8 mouse cellular contexts compared by ENCODE assay signal in genomic region chr3:101595866-101596630, GRCm38 (mm10). TPM values are rescaled to one million over a fixed set of nuclear protein-coding genes. Genes with fewer than 3 reads are reported as not detected.
A peak's percentile ranks its signal among the peaks of the same experiment; 100 is the strongest.
DNase-seq lines count a peak whose midpoint lies in the region.

No protein-coding gene starts in this region.

- intact Hi-C loops in heart, postnatal 25 days (cut with DNase I) = no loop called here
- intact Hi-C loops in left cerebral cortex, postnatal 14 days (cut with DNase I) = loop anchor here (5.0 kb wide), 1 partner anchor 151 kb away; no protein-coding TSS in a partner anchor

- peak; percentile 43 to 48 for DNase-seq in heart, adult 18-20 months
- DNase-seq in heart, postnatal 25 days (ENCODE audit: low spot score) = no peak
- DNase-seq in right cerebral cortex, adult 2 months (ENCODE audit: low spot score in 2 of 2) = peak; percentile 79 to 81
- DNase-seq in right cerebral cortex, postnatal 4 days = no peak
- DNase-seq in left cerebral cortex, postnatal 14 days (ENCODE audit: low spot score in 2 of 2) = peak; percentile 79 to 83
- no peak for DNase-seq in adipocyte (ENCODE audit: low spot score)
- no peak for DNase-seq in spleen, adult 12 weeks (ENCODE audit: low spot score)
- no peak for DNase-seq in spleen, postnatal 36 days (ENCODE audit: low spot score in 2 of 2)

RNA-seq across cellular contexts. Expression of gene Atp1a1, which starts 8.4 kb away (rescaled TPM):
- total RNA-seq in heart, adult 18-20 months (2021) = 100 to 1,000 TPM; 711 to 790 TPM
- total RNA-seq in heart, postnatal 25 days (2021) = 100 to 1,000 TPM; 660 to 766 TPM
- 1,000 to 10,000 TPM; 1,135 to 1,354 TPM for total RNA-seq in left cerebral cortex, postnatal 14 days (2021)

Comparison
In these comparisons a context has a peak if more than half of its experiments do, and no peak if none do; other contexts are left out.
1. DNase-seq: peak in heart, adult 18-20 months (2 of 2), right cerebral cortex, adult 2 months (2 of 2) and left cerebral cortex, postnatal 14 days (2 of 2); none in heart, postnatal 25 days (single experiment), right cerebral cortex, postnatal 4 days (single experiment), adipocyte (single experiment), spleen, adult 12 weeks (single experiment) and spleen, postnatal 36 days (0 of 2).